Mouse (Mus musculus): ENCODE results near the gene Clec12b. TPM values are rescaled to one million over a fixed set of nuclear protein-coding genes. Genes with fewer than 3 reads are reported as not detected.
A peak's percentile ranks its signal among the peaks of the same experiment; 100 is the strongest.

The Clec12b gene
- not detected for polyA plus RNA-seq (2017; shearing (Covaris generic))

- ATAC-seq = no peak
Measured at GRCm38 (mm10) chr6:129385774-129386173, at the start of gene Clec12b. Gene Clec12b, minus strand, starts transcription at chr6:129385874.

- peak; percentile 96 for ATAC-seq
Measured at GRCm38 (mm10) chr6:129434239-129434638, 48.6 kb upstream of the Clec12b start.

- ATAC-seq = no peak
Measured at GRCm38 (mm10) chr6:129427281-129427680, 41.6 kb upstream of the Clec12b start.

GRCm38 (mm10) chr6:129425812-129426211, 40.1 kb upstream of the Clec12b start:
- no peak for ATAC-seq

GRCm38 (mm10) chr6:129425217-129425616, 39.5 kb upstream of the Clec12b start:
- ATAC-seq = no peak

GRCm38 (mm10) chr6:129423734-129424072, 38.0 kb upstream of the Clec12b start:
- peak; percentile 69 for ATAC-seq

GRCm38 (mm10) chr6:129423040-129423733, 37.5 kb upstream of the Clec12b start:
- no peak for ATAC-seq

- no peak for ATAC-seq
Measured at GRCm38 (mm10) chr6:129422311-129422710, 36.6 kb upstream of the Clec12b start.

- no peak for ATAC-seq
Measured at GRCm38 (mm10) chr6:129414177-129414576, 28.5 kb upstream of the Clec12b start.

- no peak for ATAC-seq
Measured at GRCm38 (mm10) chr6:129408562-129408961, 22.9 kb upstream of the Clec12b start, which contains the start of gene Clec9a. Gene Clec9a, plus strand, starts transcription at chr6:129408862.

GRCm38 (mm10) chr6:129407324-129407723, 21.6 kb upstream of the Clec12b start:
- ATAC-seq = no peak

GRCm38 (mm10) chr6:129405999-129406398, 20.3 kb upstream of the Clec12b start:
- ATAC-seq = no peak

GRCm38 (mm10) chr6:129403391-129403790, 17.7 kb upstream of the Clec12b start:
- no peak for ATAC-seq

GRCm38 (mm10) chr6:129402404-129402803, 16.7 kb upstream of the Clec12b start:
- ATAC-seq = no peak

GRCm38 (mm10) chr6:129399945-129400344, 14.3 kb upstream of the Clec12b start:
- ATAC-seq = no peak

GRCm38 (mm10) chr6:129396997-129397396, 11.3 kb upstream of the Clec12b start, which contains the start of gene Clec1b:
Gene Clec1b, plus strand, starts transcription at chr6:129397297.
- ATAC-seq = no peak

- ATAC-seq = no peak
Measured at GRCm38 (mm10) chr6:129393732-129394131, 8.1 kb upstream of the Clec12b start.

GRCm38 (mm10) chr6:129393087-129393720, 7.5 kb upstream of the Clec12b start:
- ATAC-seq = no peak

GRCm38 (mm10) chr6:129385000-129385399, 674 bp downstream of the Clec12b start:
- ATAC-seq = no peak

- no peak for ATAC-seq
Measured at GRCm38 (mm10) chr6:129383466-129383865, 2.2 kb downstream of the Clec12b start.

- no peak for ATAC-seq
Measured at GRCm38 (mm10) chr6:129381736-129382135, 3.9 kb downstream of the Clec12b start.

GRCm38 (mm10) chr6:129380454-129380853, 5.2 kb downstream of the Clec12b start:
- no peak for ATAC-seq

- no peak for ATAC-seq
Measured at GRCm38 (mm10) chr6:129374937-129375471, 10.7 kb downstream of the Clec12b start.

Measured in CD4-positive, CD25-positive, alpha-beta regulatory T cell, adult 4 months (primary cell).